In the genomic region with DNA sequence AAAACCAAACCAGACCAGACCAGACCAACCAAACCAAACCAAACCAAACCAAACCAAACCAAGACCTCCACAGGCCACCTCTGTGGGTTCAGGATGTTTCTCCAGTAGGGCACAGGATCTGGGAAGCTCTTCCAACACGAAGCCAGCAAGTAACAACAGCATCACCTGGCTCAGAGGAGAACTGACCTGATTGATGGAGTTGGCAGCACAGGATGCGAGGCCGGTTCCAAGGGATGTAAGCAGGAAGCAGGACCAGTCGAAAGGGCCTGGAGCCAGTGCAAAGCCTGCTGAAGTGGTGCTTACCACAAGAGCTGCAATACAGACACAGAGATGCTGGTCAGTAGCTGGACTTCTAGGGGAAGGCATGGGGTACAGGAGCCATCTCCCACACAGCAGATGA, we compare ENCODE assay signal across 24 mouse cellular contexts. TPM values are rescaled to one million over a fixed set of nuclear protein-coding genes. Genes with fewer than 3 reads are reported as not detected.
DNase-seq lines count a peak whose midpoint lies in the region; ATAC-seq and TF ChIP-seq lines count a peak whose summit lies in the region.
"Had no signal": no experiment of that assay in that cellular context is flagged by ENCODE, and none has a peak within 500 bp of the region (broad histone marks: within the 10 kb centered on the region; RNA-seq: fewer than 3 reads in every experiment).

No protein-coding gene starts in this region.

- H3K9me3 ChIP-seq in liver, embryonic 11.5 days (ENCODE audit: control insufficient read depth, low read length) = no peaks in the 10 kb centered on the region
- no peaks in the 10 kb centered on the region for H3K9me3 ChIP-seq in liver, postnatal 0 days (ENCODE audit: low read length)
- H3K9me3 ChIP-seq: embryonic facial prominence, embryonic 12.5 days; embryonic facial prominence, embryonic 15.5 days; heart, embryonic 10.5 days; heart, embryonic 13.5 days; hindbrain, embryonic 12.5 days; hindbrain, embryonic 15.5 days had no signal

- no peaks in the 10 kb centered on the region for H3K4me1 ChIP-seq in liver, embryonic 11.5 days (replicated peaks; ENCODE audit: control insufficient read depth, insufficient read depth, low read length)
- H3K4me1 ChIP-seq in liver, postnatal 0 days (ENCODE audit: insufficient read depth) = no peaks in the 10 kb centered on the region; the same call in 1 of the 2 replicates
- H3K4me1 ChIP-seq: embryonic facial prominence, embryonic 15.5 days; hindbrain, embryonic 12.5 days had no signal

- no peak for TF ChIP-seq EP300 in liver, postnatal 0 days (IDR thresholded peaks at IDR 0.05; ENCODE audit: low read depth)

- H3K27ac ChIP-seq in liver, embryonic 11.5 days (ENCODE audit: low read depth, low read length) = no peak overlapping the region
- H3K27ac ChIP-seq in liver, postnatal 0 days (ENCODE audit: low read depth) = no peak overlapping the region
- H3K27ac ChIP-seq in gastrocnemius, adult 2 months = no peak overlapping the region
- H3K27ac ChIP-seq: embryonic facial prominence, embryonic 12.5 days; embryonic facial prominence, embryonic 15.5 days; heart, adult 2 months; heart, embryonic 10.5 days; heart, embryonic 13.5 days; hindbrain, embryonic 12.5 days; hindbrain, embryonic 15.5 days had no signal

- H3K9ac ChIP-seq in liver, embryonic 11.5 days (ENCODE audit: low read depth, low read length) = no peak overlapping the region
- H3K9ac ChIP-seq in liver, postnatal 0 days (replicated peaks) = no peak overlapping the region
- H3K9ac ChIP-seq: embryonic facial prominence, embryonic 12.5 days; embryonic facial prominence, embryonic 15.5 days; forebrain, postnatal 0 days; heart, embryonic 13.5 days; hindbrain, embryonic 12.5 days; hindbrain, embryonic 15.5 days had no signal

- TF ChIP-seq CTCF in liver, postnatal 0 days (IDR thresholded peaks at IDR 0.05; ENCODE audit: low read depth) = no peak
- TF ChIP-seq CTCF in gastrocnemius, adult 2 months (IDR thresholded peaks at IDR 0.05) = no peak

- no peak overlapping the region for H3K4me3 ChIP-seq in liver, embryonic 11.5 days (ENCODE audit: low read depth, low read length)
- no peak overlapping the region for H3K4me3 ChIP-seq in liver, postnatal 0 days (ENCODE audit: low read depth, low read length)
- no peak overlapping the region for H3K4me3 ChIP-seq in gastrocnemius, adult 2 months
- H3K4me3 ChIP-seq: embryonic facial prominence, embryonic 12.5 days; embryonic facial prominence, embryonic 15.5 days; heart, adult 2 months; heart, embryonic 10.5 days; heart, embryonic 13.5 days; hindbrain, embryonic 12.5 days; hindbrain, embryonic 15.5 days had no signal

- no peak overlapping the region for H3K4me2 ChIP-seq in liver, embryonic 11.5 days
- H3K4me2 ChIP-seq in liver, postnatal 0 days (ENCODE audit: low read depth, low read length) = no peak overlapping the region
- H3K4me2 ChIP-seq: embryonic facial prominence, embryonic 12.5 days; embryonic facial prominence, embryonic 15.5 days; heart, embryonic 13.5 days; hindbrain, embryonic 12.5 days; hindbrain, embryonic 15.5 days had no signal

- H3K27me3 ChIP-seq in liver, embryonic 11.5 days (replicated peaks; ENCODE audit: control insufficient read depth, insufficient read depth, low read length) = no peaks in the 10 kb centered on the region
- H3K27me3 ChIP-seq in liver, postnatal 0 days (ENCODE audit: insufficient read depth, low read length) = no peaks in the 10 kb centered on the region
- H3K27me3 ChIP-seq: embryonic facial prominence, embryonic 12.5 days; embryonic facial prominence, embryonic 15.5 days; heart, embryonic 13.5 days had no signal

- intact Hi-C loops in gastrocnemius, adult 2 months (cut with DNase I) = no loop called here

- ATAC-seq in liver, embryonic 11.5 days (replicated peaks; ENCODE audit: low FRiP score) = no peak
- ATAC-seq in liver, postnatal 0 days = no peak
- ATAC-seq: activated CD4-positive, CD25-positive, alpha-beta regulatory T cell, adult 4 months; forebrain, embryonic 14.5 days; forebrain, postnatal 0 days; intestine, postnatal 0 days had no signal

- 81% methylated on average over 4 of the region's 4 CpGs for WGBS in liver, embryonic 11.5 days
- WGBS in liver, postnatal 0 days (ENCODE audit: insufficient replicate concordance) = 83% methylated on average over 4 of the region's 4 CpGs

- H3K36me3 ChIP-seq in liver, embryonic 11.5 days (ENCODE audit: control insufficient read depth, insufficient read depth, low read length) = peaks cover 3% of the 10 kb centered on the region; the same call in 1 of the 2 replicates
- H3K36me3 ChIP-seq in liver, postnatal 0 days (replicated peaks; ENCODE audit: insufficient read depth, low read length) = peaks cover 7% of the 10 kb centered on the region; the same call in 1 of the 2 replicates
- H3K36me3 ChIP-seq: embryonic facial prominence, embryonic 15.5 days; hindbrain, embryonic 12.5 days had no signal

- peak; percentile 25 for DNase-seq in cerebellum, adult 11-12 months
- DNase-seq in cerebellum, adult 11 months = no peak
- DNase-seq in cerebellum, adult 9-10 months = peak; percentile 27
- DNase-seq in cerebellum, postnatal 10 days = no peak
- peak; percentile 19 for DNase-seq in liver, embryonic 11.5 days (ENCODE audit: low spot score)
- no peak for DNase-seq in liver, postnatal 0 days
- peak; percentile 20 to 26 for DNase-seq in cerebellum, postnatal 36 days
- no peak for DNase-seq in gastrocnemius, adult 2 months
- DNase-seq: adrenal gland, postnatal 10 days; adrenal gland, postnatal 36 days; forebrain, postnatal 0 days; gastrocnemius, postnatal 25 days; heart, adult 2 months; heart, postnatal 14 days; kidney, adult 8-10 months had no signal

RNA-seq across cellular contexts. Expression of a gene that starts 34.2 kb away (rescaled TPM):
- polyA plus RNA-seq in liver, embryonic 11.5 days (2014; fragmentation: Nextera tagmentation; extraction: Ambion mirVana) = 23.5 and 29.8 TPM in 2 replicates
- polyA plus RNA-seq in liver, postnatal 0 days (2015; fragmentation: Nextera tagmentation; extraction: Ambion mirVana) = 11.0 and 13.1 TPM in 2 replicates
- 10 to 100 TPM; 37.3 to 51.9 TPM for total RNA-seq in gastrocnemius, adult 2 months (2021)

Comparison
In these comparisons a context has a peak if more than half of its experiments do, and no peak if none do; other contexts are left out.
1. DNase-seq: peak in cerebellum, adult 11-12 months (single experiment), cerebellum, adult 9-10 months (single experiment), liver, embryonic 11.5 days (single experiment) and cerebellum, postnatal 36 days (2 of 2); none in cerebellum, adult 11 months (single experiment), cerebellum, postnatal 10 days (0 of 2), liver, postnatal 0 days (single experiment) and gastrocnemius, adult 2 months (single experiment).